Mouse (Mus musculus) forebrain, embryonic 13.5 days (tissue): ENCODE data around the gene Ccr9. TPM values are rescaled to one million over a fixed set of nuclear protein-coding genes. Genes with fewer than 3 reads are reported as not detected.

ENCODE experiments used
- ATAC-seq: fragments of 200-750 bp; cut with Nextera tagmentation; 2 replicates; pipeline ENCODE4 v1.8.0; 2017
- H3K27ac ChIP-seq: fragments of 300-500 bp; sonication (generic); 2 replicates; pipeline ENCODE4 v1.5.1; 2015; ENCODE audit warnings: inconsistent platforms, mild to moderate bottlenecking, moderate library complexity
- H3K27me3 ChIP-seq: fragments of 300-500 bp; sonication (generic); 2 replicates; pipeline ENCODE4 v1.6.1; 2015; ENCODE audit warnings: mild to moderate bottlenecking, inconsistent platforms
- H3K36me3 ChIP-seq: fragments of 300-500 bp; sonication (generic); 2 replicates; pipeline ENCODE4 v1.6.1; 2015; ENCODE audit warnings: mild to moderate bottlenecking, inconsistent platforms; ENCODE audit not compliant: poor library complexity, severe bottlenecking
- H3K4me1 ChIP-seq: fragments of 300-500 bp; sonication (generic); 2 replicates; pipeline ENCODE4 v1.6.1; 2015; ENCODE audit warnings: inconsistent platforms
- H3K4me2 ChIP-seq: fragments of 300-500 bp; sonication (generic); 2 replicates; pipeline ENCODE4 v1.6.1; 2015; ENCODE audit warnings: inconsistent platforms, mild to moderate bottlenecking, moderate library complexity
- H3K4me3 ChIP-seq: fragments of 300-500 bp; sonication (generic); 2 replicates; pipeline ENCODE4 v1.5.1; 2015; ENCODE audit warnings: mild to moderate bottlenecking, inconsistent platforms
- H3K9ac ChIP-seq: fragments of 300-500 bp; sonication (generic); 2 replicates; pipeline ENCODE4 v1.6.1; 2015; ENCODE audit warnings: mild to moderate bottlenecking, inconsistent platforms
- H3K9me3 ChIP-seq: fragments of 300-500 bp; sonication (generic); replicated peaks from 2 replicates; pipeline ENCODE4 v1.6.1; 2016; ENCODE audit warnings: inconsistent platforms
- WGBS: fragments of 180-500 bp; shearing (Covaris S2); methylation state at CpG from one replicate; pipeline ENCODE4 v1.1.7; 2015; 5-methylcytosine and 5-hydroxymethylcytosine counted together
- polyA plus RNA-seq: library from polyadenylated mRNA; unstranded; fragments of >200 nt; fragmentation: Nextera tagmentation; extraction: Ambion mirVana; gene quantifications from 2 replicates; pipeline ENCODE4 v1.2.1, GENCODE M21; 2015

Ccr9 gene
- polyA plus RNA-seq: 0.09 and 0.17 TPM in 2 replicates

DNA sequence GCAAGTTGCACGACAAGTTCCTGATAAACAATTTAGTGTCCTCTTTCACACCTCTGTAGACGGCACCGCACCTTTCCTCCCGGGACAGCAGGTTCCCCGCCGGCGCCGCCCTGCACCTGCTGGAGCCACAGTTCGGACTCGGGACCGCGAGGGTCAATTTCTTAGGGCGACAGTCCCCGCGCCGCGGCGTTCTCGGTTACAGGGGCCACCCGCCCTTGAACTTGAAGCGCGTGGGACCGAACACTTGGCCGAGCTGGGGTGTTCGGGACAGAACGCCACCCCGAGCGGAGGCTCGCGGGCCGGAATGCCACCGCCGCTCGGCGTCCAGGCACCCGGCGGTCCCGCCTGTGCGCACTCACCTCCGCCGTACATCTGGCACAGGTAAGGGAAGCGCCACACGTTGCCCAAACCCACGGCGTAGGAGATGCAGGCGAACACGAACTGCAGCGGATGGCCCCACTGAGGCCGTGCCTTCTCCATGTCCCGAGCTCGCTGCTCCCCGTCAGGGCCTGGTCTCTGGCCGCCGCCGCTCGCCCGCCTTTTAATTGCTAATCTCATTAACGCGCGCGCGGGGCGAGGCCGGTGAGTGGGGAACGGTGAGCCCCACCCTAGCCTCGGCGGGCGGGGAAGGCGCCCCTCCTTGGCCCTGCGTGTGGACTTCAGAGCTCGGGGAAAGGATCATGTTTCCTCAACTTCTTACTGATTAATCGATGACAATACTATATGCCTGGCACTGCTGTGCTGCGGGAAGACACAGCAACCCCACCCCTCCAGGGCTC is at the start of gene Ccr9, which contains the start of gene Slc6a20a:
Gene Ccr9, plus strand, starts transcription at position 113 of the 779 bp plus-strand sequence.
Gene Slc6a20a, minus strand, starts transcription at position 559 of the 779 bp plus-strand sequence.
- peak within 1 kb of the TSS; percentile 45 for H3K4me3 ChIP-seq
- WGBS: under 1% methylated on average over 73 of the region's 73 CpGs
- no peaks in the 10 kb centered on the region for H3K36me3 ChIP-seq
- peak; percentile 58; the same call in 1 of the 2 replicates for ATAC-seq
- H3K27ac ChIP-seq: no peak within 1 kb of the TSS
- H3K4me2 ChIP-seq: peak within 1 kb of the TSS; percentile 75
- H3K9me3 ChIP-seq: no peaks in the 10 kb centered on the region
- peaks cover 58% of the 10 kb centered on the region for H3K27me3 ChIP-seq
- peaks cover 10% of the 10 kb centered on the region for H3K4me1 ChIP-seq
- peak within 1 kb of the TSS; percentile 57 for H3K9ac ChIP-seq

- no peak overlapping the region for H3K27ac ChIP-seq
- H3K36me3 ChIP-seq: no peaks in the 10 kb centered on the region
- 86% methylated on average over 3 of the region's 3 CpGs for WGBS
- H3K4me2 ChIP-seq: no peak overlapping the region
- H3K9ac ChIP-seq: no peak overlapping the region
- H3K4me3 ChIP-seq: no peak overlapping the region
- H3K4me1 ChIP-seq: no peaks in the 10 kb centered on the region
- no peaks in the 10 kb centered on the region for H3K27me3 ChIP-seq
- no peak for ATAC-seq
- H3K9me3 ChIP-seq: no peaks in the 10 kb centered on the region
Observed at GRCm38 (mm10) chr9:123631666-123632065, 46.6 kb upstream of the Ccr9 start.

DNA sequence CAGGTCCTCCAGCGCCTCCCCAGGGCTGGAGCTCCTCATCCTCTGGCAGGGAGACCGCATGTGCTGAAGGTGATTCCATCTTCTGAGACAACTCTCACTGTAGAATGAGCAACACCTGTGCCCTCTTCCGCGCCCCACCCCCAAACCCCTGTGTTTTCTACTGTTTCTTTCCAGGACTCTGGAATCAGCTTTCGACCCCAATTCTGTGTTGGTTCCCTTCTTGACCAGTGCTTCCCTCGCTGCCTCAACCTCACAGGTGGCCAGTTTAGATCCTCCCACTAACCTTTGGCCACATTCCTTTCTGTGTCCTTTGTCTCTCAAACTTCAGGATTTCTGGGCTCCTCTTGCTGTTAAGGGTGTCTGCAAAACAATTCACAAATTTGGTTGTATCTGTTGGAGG is 46.0 kb upstream of the Ccr9 start, which contains the start of gene Slc6a20b:
Gene Slc6a20b, minus strand, starts transcription at position 285 of the 400 bp plus-strand sequence.
- Histone ChIP-seq H3K4me3 (no peak within 1 kb of the TSS), H3K9ac (no peak within 1 kb of the TSS), H3K4me2 (no peak within 1 kb of the TSS), H3K9me3 (no peaks in the 10 kb centered on the region), H3K27me3 (no peaks in the 10 kb centered on the region), H3K36me3 (no peaks in the 10 kb centered on the region), H3K27ac (no peak within 1 kb of the TSS), H3K4me1 (no peaks in the 10 kb centered on the region)
- ATAC-seq: no peak
- 79% methylated on average over 6 of the region's 6 CpGs for WGBS

- Histone ChIP-seq H3K4me3 (no peak overlapping the region), H3K9ac (no peak overlapping the region), H3K36me3 (no peaks in the 10 kb centered on the region), H3K4me2 (no peak overlapping the region), H3K9me3 (no peaks in the 10 kb centered on the region), H3K27me3 (no peaks in the 10 kb centered on the region), H3K27ac (no peak overlapping the region), H3K4me1 (no peaks in the 10 kb centered on the region)
- ATAC-seq: no peak
- whole genome bisulfite sequencing: 82% methylated on average over 3 of the region's 3 CpGs
Observed at GRCm38 (mm10) chr9:123632993-123633392, 45.2 kb upstream of the Ccr9 start.

GRCm38 (mm10) chr9:123636771-123637170 is 41.5 kb upstream of the Ccr9 start:
- no peaks in the 10 kb centered on the region for H3K27me3 ChIP-seq
- 76% methylated on average over 5 of the region's 5 CpGs for WGBS
- ATAC-seq: no peak
- no peaks in the 10 kb centered on the region for H3K9me3 ChIP-seq
- H3K4me1 ChIP-seq: no peaks in the 10 kb centered on the region
- H3K9ac ChIP-seq: no peak overlapping the region
- no peak overlapping the region for H3K27ac ChIP-seq
- no peak overlapping the region for H3K4me3 ChIP-seq
- H3K36me3 ChIP-seq: no peaks in the 10 kb centered on the region
- H3K4me2 ChIP-seq: no peak overlapping the region

GRCm38 (mm10) chr9:123638231-123638630 is 40.0 kb upstream of the Ccr9 start:
- H3K4me3 ChIP-seq: no peak overlapping the region
- no peak overlapping the region for H3K27ac ChIP-seq
- no peak overlapping the region for H3K4me2 ChIP-seq
- no peaks in the 10 kb centered on the region for H3K36me3 ChIP-seq
- no peak for ATAC-seq
- H3K9ac ChIP-seq: no peak overlapping the region
- H3K4me1 ChIP-seq: no peaks in the 10 kb centered on the region
- H3K9me3 ChIP-seq: no peaks in the 10 kb centered on the region
- no peaks in the 10 kb centered on the region for H3K27me3 ChIP-seq

GRCm38 (mm10) chr9:123638668-123639089 is 39.6 kb upstream of the Ccr9 start:
- no peak overlapping the region for H3K27ac ChIP-seq
- H3K4me2 ChIP-seq: no peak overlapping the region
- no peaks in the 10 kb centered on the region for H3K4me1 ChIP-seq
- no peaks in the 10 kb centered on the region for H3K36me3 ChIP-seq
- no peaks in the 10 kb centered on the region for H3K9me3 ChIP-seq
- H3K9ac ChIP-seq: no peak overlapping the region
- no peak overlapping the region for H3K4me3 ChIP-seq
- 0 out of 2 replicates have a peak, but pooled peaks have one; percentile 51 for ATAC-seq
- 85% methylated on average over 1 of the region's 1 CpGs for WGBS
- no peaks in the 10 kb centered on the region for H3K27me3 ChIP-seq

DNA sequence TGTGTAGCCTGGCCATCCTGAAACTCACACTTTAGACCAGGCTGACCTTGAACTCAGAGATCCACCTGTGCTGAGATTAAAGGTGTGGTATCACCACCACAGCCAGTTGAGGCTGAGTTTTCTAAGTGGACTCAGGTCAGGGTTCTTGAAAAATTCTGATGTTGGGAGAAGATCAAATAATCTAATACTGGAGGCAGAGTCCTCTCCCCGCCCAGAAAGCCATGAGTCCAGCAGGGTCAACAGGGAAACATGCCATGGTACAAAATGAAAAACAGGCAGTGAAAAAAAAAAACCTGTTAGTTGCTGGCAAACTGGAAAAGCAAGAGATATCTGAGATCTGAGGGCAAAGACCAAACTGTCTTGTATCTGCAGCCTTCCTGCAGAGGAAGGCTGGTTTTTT is 38.1 kb upstream of the Ccr9 start:
- H3K9ac ChIP-seq: no peak overlapping the region
- ATAC-seq: no peak
- no peaks in the 10 kb centered on the region for H3K9me3 ChIP-seq
- H3K36me3 ChIP-seq: no peaks in the 10 kb centered on the region
- H3K27me3 ChIP-seq: no peaks in the 10 kb centered on the region
- 73% methylated on average over 1 of the region's 1 CpGs for WGBS
- H3K4me2 ChIP-seq: no peak overlapping the region
- H3K4me1 ChIP-seq: no peaks in the 10 kb centered on the region
- H3K27ac ChIP-seq: no peak overlapping the region
- H3K4me3 ChIP-seq: no peak overlapping the region

- no peak for ATAC-seq
- 93% methylated on average over 2 of the region's 2 CpGs for WGBS
- Histone ChIP-seq H3K36me3 (no peaks in the 10 kb centered on the region), H3K9ac (no peak overlapping the region), H3K9me3 (no peaks in the 10 kb centered on the region), H3K4me1 (no peaks in the 10 kb centered on the region), H3K4me2 (no peak overlapping the region), H3K4me3 (no peak overlapping the region), H3K27me3 (no peaks in the 10 kb centered on the region), H3K27ac (no peak overlapping the region)
Observed at GRCm38 (mm10) chr9:123649785-123650511, 28.3 kb upstream of the Ccr9 start.

- no peaks in the 10 kb centered on the region for H3K36me3 ChIP-seq
- H3K4me3 ChIP-seq: no peak overlapping the region
- H3K27ac ChIP-seq: no peak overlapping the region
- H3K27me3 ChIP-seq: no peaks in the 10 kb centered on the region
- 59% methylated on average over 4 of the region's 4 CpGs for whole genome bisulfite sequencing
- no peaks in the 10 kb centered on the region for H3K9me3 ChIP-seq
- H3K4me2 ChIP-seq: no peak overlapping the region
- no peak overlapping the region for H3K9ac ChIP-seq
- ATAC-seq: no peak
- no peaks in the 10 kb centered on the region for H3K4me1 ChIP-seq
Observed at GRCm38 (mm10) chr9:123651369-123651768, 26.9 kb upstream of the Ccr9 start.

GRCm38 (mm10) chr9:123657457-123657856 is 20.8 kb upstream of the Ccr9 start:
- H3K36me3 ChIP-seq: no peaks in the 10 kb centered on the region
- H3K9ac ChIP-seq: no peak overlapping the region
- ATAC-seq: no peak
- WGBS: 82% methylated on average over 3 of the region's 3 CpGs
- H3K27me3 ChIP-seq: no peaks in the 10 kb centered on the region
- H3K4me3 ChIP-seq: no peak overlapping the region
- H3K4me2 ChIP-seq: no peak overlapping the region
- no peaks in the 10 kb centered on the region for H3K4me1 ChIP-seq
- no peak overlapping the region for H3K27ac ChIP-seq
- H3K9me3 ChIP-seq: no peaks in the 10 kb centered on the region

- no peaks in the 10 kb centered on the region for H3K36me3 ChIP-seq
- no peaks in the 10 kb centered on the region for H3K27me3 ChIP-seq
- no peak overlapping the region for H3K4me3 ChIP-seq
- no peak overlapping the region for H3K4me2 ChIP-seq
- H3K9ac ChIP-seq: no peak overlapping the region
- no peaks in the 10 kb centered on the region for H3K9me3 ChIP-seq
- no peak for ATAC-seq
- no peaks in the 10 kb centered on the region for H3K4me1 ChIP-seq
- no peak overlapping the region for H3K27ac ChIP-seq
Observed at GRCm38 (mm10) chr9:123658981-123659380, 19.3 kb upstream of the Ccr9 start.
